Mouse (Mus musculus): ENCODE data around the gene 2310030G06Rik.

DNA sequence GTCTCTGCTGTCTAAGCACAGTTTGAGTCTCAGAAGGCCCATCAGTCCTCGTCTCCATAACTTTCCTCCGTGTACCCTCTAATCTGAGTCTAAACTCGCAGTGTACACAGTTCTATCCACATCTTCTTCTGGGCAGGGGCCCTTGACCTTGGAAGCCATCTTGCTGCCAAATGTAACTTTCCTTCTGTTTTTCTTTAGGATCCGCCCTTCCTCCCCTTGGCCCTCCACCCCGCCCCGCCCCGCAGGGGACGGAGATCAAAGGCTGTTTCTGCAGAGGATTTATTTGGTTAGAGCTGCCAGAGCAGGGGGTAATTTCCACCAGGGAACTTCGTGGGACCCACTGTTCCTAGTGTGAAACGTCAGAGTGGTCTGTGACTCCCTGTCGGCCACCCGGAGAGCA is 25.3 kb downstream of the 2310030G06Rik start:
- TF ChIP-seq EP300 (IDR thresholded peaks at IDR 0.05; ENCODE audit: low read depth) (no peak), CTCF (IDR thresholded peaks at IDR 0.05; ENCODE audit: low read depth) (no peak)

Data from liver, embryonic 14.5 days (tissue).